Mouse (Mus musculus) hindbrain, embryonic 10.5 days (tissue): Measurements from ENCODE around the gene Ola1. TPM values are rescaled to one million over a fixed set of nuclear protein-coding genes. Genes with fewer than 3 reads are reported as not detected.

Experiments used
- DNase-seq: peaks from one replicate; pipeline ENCODE4 v3.0.0-alpha.2; 2017; ENCODE audit warnings: low spot score
- H3K27ac ChIP-seq: fragments of 300-500 bp; sonication (generic); 2 replicates; pipeline ENCODE4 v1.5.1; 2016; ENCODE audit warnings: mild to moderate bottlenecking, moderate library complexity
- H3K27me3 ChIP-seq: fragments of 300-500 bp; sonication (generic); 2 replicates; pipeline ENCODE4 v1.6.1; 2016; ENCODE audit warnings: mild to moderate bottlenecking; ENCODE audit not compliant: poor library complexity, insufficient read depth, severe bottlenecking
- H3K36me3 ChIP-seq: fragments of 300-500 bp; sonication (generic); 2 replicates; pipeline ENCODE4 v1.6.1; 2016; ENCODE audit warnings: mild to moderate bottlenecking, moderate library complexity
- H3K4me1 ChIP-seq: fragments of 300-500 bp; sonication (generic); replicated peaks from 2 replicates; pipeline ENCODE4 v1.6.1; 2016; ENCODE audit warnings: mild to moderate bottlenecking
- H3K4me3 ChIP-seq: fragments of 300-500 bp; sonication (generic); 2 replicates; pipeline ENCODE4 v1.5.1; 2016; ENCODE audit warnings: mild to moderate bottlenecking, moderate library complexity
- H3K9me3 ChIP-seq: fragments of 300-500 bp; sonication (generic); 2 replicates; pipeline ENCODE4 v1.6.1; 2016; ENCODE audit warnings: mild to moderate bottlenecking, moderate library complexity
- WGBS: fragments of 180-500 bp; shearing (Covaris S2); methylation state at CpG from one replicate; pipeline ENCODE4 v1.1.7; 2016; 5-methylcytosine and 5-hydroxymethylcytosine counted together
- polyA plus RNA-seq: library from polyadenylated mRNA; unstranded; fragments of >200 nt; fragmentation: Nextera tagmentation; extraction: Ambion mirVana; gene quantifications from 2 replicates; pipeline ENCODE4 v1.2.1, GENCODE M21; 2016

Ola1 gene
- polyA plus RNA-seq, 1 experiment from 2014 or later: 76.8 TPM

DNA sequence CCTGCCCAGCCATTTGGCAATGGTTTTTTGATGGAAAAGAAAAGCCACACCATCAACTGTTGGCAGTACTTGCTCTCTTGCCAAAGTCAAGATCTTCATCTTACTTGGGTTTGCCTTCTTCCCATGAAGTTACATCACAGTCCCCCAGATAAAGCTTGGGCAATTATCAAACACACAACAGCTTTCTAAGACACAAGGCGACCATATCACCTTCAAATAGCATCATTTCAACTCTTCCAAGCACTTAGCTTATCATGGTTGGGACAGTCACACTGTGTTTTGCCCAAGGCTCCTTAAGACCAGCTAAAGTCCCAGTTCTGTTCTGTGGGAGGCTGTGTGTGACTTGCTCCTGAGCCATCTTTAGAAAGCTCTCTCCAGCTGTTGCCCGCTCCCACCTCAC is 161.1 kb downstream of the Ola1 start:
- peaks cover 9% of the 10 kb centered on the region; the same call in 1 of the 2 replicates for H3K9me3 ChIP-seq
- H3K36me3 ChIP-seq: no peaks in the 10 kb centered on the region
- 92% methylated on average over 2 of the region's 2 CpGs for WGBS
- no peak overlapping the region for H3K4me3 ChIP-seq
- DNase-seq: no peak
- H3K27ac ChIP-seq: no peak overlapping the region
- no peaks in the 10 kb centered on the region for H3K27me3 ChIP-seq
- H3K4me1 ChIP-seq: 0 out of 2 replicates have a peak, but pooled peaks cover 3% of the 10 kb centered on the region

DNA sequence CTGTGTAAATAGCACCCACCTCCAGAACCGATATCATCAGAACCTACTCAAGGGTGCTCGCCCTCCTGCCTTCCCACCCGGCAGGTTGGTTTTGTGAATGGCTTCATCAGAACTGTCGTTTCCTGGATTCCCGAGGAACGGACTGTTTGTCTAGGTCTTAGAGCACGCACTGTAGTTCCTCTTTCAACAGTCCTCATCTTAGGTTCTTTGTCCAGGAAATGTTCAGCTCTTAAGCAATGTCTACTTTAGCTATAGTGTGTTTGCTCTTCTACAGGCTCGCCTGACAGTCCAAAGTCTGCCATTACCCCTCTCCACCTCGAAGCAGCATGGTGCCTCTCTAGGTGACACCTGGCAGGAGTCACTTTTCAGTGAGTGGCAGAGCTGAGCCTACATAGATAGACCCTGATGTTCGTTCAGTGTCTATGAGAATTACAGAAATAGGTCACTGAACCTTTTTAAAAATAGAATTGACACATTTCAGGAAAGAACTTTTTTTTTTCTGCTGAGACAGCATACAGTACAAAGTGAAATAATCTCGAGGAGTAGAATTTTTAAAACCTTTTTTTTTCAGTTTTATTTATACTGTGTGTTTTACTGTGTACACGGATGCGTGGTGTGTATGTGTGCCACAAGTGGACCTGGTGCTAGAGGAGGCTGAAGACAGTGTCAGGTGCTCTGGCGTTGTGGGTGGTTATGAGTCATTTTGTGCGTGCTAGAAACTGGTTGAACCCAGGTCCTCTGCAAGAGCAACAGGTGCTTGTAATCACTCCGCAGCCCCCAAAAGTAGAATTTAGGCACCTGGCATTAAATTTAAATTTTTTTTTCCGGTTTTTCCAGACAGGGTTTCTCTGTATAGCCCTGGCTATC is 162.4 kb downstream of the Ola1 start:
- no peaks in the 10 kb centered on the region for H3K36me3 ChIP-seq
- no peaks in the 10 kb centered on the region for H3K27me3 ChIP-seq
- H3K4me1 ChIP-seq: no peaks in the 10 kb centered on the region
- no peak for DNase-seq
- H3K27ac ChIP-seq: no peak overlapping the region
- H3K9me3 ChIP-seq: peaks cover 9% of the 10 kb centered on the region; the same call in 1 of the 2 replicates
- no peak overlapping the region for H3K4me3 ChIP-seq
- WGBS: 88% methylated on average over 17 of the region's 17 CpGs

DNA sequence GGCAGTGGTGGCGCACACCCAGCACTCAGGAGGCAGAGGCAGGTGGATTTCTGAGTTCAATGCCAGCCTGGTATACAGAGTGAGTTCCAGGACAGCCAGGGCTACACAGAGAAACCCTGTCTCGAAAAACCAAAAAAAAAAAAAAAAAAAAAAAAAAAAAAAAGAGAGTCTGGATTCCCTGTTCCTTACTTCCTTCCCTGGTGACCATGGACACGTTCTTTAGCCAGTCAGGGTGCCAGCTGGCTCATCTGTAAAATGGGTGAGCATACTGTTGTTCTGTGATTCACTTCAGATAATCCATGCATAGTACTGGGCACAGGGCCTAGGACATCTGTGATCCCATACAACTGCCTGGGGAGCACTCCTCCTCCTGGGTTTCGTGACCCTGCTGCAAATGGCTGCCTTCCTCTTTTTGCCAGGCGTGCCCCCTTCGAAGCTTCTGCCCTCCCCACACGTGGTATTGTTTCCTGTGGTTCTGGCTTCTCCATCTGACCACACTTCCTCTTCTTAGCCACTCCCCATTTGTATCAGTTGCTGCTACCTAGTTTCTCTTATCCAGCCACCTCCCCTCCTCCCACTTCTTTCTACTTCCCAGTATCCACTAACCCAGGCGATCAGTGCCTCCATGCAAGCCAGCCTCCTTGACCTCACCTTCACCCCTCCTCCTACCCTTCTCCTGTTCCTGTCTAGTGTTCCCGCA is 164.8 kb downstream of the Ola1 start:
- H3K9me3 ChIP-seq: peaks cover 9% of the 10 kb centered on the region; the same call in 1 of the 2 replicates
- H3K36me3 ChIP-seq: no peaks in the 10 kb centered on the region
- no peak for DNase-seq
- H3K4me3 ChIP-seq: no peak overlapping the region
- H3K4me1 ChIP-seq: no peaks in the 10 kb centered on the region
- no peak overlapping the region for H3K27ac ChIP-seq
- WGBS: 87% methylated on average over 9 of the region's 9 CpGs
- H3K27me3 ChIP-seq: no peaks in the 10 kb centered on the region

DNA sequence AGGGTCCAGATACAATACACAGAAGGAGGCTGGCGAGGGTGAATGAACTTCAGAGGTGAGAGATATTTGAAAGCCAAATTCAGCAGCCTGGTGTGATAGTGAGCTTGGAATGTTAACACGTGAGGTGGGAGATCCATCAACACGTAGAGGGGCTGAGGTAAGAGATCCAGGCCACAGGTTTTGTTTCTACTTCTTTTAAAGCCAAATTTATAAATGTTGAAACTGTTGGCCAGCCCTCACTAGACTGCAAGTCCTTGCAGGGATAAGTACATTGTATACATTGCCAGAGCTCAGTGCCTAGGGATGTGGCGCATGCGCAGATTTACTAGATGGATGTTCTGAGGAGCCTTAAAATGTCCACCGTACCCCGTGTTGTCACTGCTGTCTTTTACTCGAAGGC is 168.3 kb downstream of the Ola1 start:
- no peaks in the 10 kb centered on the region for H3K4me1 ChIP-seq
- H3K4me3 ChIP-seq: no peak overlapping the region
- 0 out of 2 replicates have a peak, but pooled peaks cover 3% of the 10 kb centered on the region for H3K27me3 ChIP-seq
- H3K9me3 ChIP-seq: peaks cover 9% of the 10 kb centered on the region; the same call in 1 of the 2 replicates
- H3K27ac ChIP-seq: no peak overlapping the region
- H3K36me3 ChIP-seq: no peaks in the 10 kb centered on the region
- DNase-seq: no peak
- 92% methylated on average over 8 of the region's 8 CpGs for WGBS

DNA sequence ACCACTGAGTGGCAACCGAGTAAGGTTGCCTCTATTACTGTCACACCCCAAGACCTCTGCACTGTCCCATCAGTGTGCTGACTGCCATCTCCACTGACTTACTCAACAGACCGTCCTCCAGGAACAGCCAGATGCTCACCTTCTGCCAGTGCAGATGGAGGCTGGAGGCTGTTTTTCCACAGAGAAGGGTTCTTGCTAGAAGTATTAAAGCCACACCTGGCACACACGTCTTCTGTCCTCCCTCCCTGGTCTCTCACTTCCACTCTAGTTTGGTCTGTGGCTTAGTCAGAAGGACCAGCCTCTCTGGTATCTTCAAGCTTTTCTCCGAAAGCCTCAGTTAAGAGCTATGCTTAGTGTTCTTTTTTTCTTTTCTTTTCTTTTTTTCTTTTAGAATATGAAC is 168.7 kb downstream of the Ola1 start:
- Histone ChIP-seq H3K27ac (no peak overlapping the region), H3K9me3 (peaks cover 9% of the 10 kb centered on the region; the same call in 1 of the 2 replicates), H3K27me3 (peaks cover 6% of the 10 kb centered on the region; the same call in 1 of the 2 replicates), H3K36me3 (no peaks in the 10 kb centered on the region), H3K4me1 (no peaks in the 10 kb centered on the region), H3K4me3 (no peak overlapping the region)
- DNase-seq: no peak
- WGBS: 90% methylated on average over 4 of the region's 4 CpGs

DNA sequence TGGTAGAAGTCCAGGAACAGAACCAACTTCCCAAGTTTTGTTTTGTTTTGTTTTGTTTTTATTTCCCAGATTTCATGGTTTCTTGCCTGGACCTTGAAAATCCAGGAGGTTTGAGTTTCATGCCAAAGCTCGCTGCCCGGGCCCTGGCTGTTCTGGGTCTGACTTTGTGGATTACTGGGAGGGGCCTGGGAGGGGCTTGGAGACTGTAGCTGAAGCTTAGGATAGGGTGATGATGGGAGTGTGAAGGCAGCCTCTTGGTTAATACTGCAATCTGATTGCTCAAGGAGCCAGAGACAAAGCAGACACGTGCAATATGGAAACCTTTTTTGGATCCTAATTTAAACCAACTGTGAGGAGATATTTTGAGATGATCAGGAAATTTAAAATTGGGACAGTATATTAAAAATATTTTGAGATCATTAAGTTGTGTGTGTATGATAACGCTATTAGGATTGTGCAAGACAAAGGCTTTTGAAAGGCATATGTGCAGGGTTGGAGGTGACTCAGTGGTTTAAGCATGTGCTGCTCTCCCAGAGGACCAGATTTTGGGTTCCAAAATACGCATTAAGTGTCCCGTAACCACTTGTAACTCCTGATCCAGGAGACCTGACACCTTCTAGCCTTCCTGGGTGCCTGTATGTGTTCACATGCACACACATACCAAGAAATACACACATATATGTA is 169.6 kb downstream of the Ola1 start:
- Histone ChIP-seq H3K9me3 (peaks cover 5% of the 10 kb centered on the region; the same call in 1 of the 2 replicates), H3K4me1 (no peaks in the 10 kb centered on the region), H3K36me3 (no peaks in the 10 kb centered on the region), H3K27me3 (peaks cover 6% of the 10 kb centered on the region; the same call in 1 of the 2 replicates), H3K4me3 (no peak overlapping the region), H3K27ac (no peak overlapping the region)
- no peak for DNase-seq
- 60% methylated on average over 6 of the region's 6 CpGs for WGBS

DNA sequence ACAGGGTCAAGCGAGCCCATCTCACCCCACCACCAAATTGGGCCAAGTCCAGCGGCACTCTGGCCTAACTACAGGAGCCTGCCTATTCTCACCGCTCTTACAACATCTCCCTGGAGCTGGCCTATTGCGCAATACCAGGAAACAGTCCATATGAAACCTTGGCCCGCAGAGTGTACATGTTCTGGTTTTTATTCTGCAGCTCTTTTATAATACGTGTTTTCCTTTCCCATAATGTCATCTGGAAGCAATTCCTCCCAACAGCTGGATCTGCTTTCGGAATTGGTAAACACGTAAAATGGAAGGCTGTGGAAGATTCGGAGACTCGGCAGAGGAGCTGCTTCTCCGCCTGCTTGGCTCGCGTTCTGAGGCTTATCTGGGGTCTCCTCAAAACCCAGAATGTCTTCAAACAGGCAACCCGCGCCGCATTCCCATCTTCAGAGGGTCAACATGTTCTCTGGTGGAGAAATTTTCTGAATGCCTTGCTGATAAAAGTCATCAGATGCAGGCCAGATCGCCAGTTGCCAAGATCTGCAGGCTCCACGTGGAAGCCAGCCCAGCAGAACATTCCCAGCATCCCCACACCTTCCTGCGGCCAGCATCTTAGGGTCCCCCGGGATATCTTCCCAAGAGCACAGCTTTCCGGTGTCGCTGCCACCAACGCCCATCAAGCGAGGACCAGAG is 171.5 kb downstream of the Ola1 start:
- H3K27me3 ChIP-seq: peaks cover 6% of the 10 kb centered on the region; the same call in 1 of the 2 replicates
- no peak overlapping the region for H3K27ac ChIP-seq
- no peak overlapping the region for H3K4me3 ChIP-seq
- no peaks in the 10 kb centered on the region for H3K4me1 ChIP-seq
- H3K9me3 ChIP-seq: no peaks in the 10 kb centered on the region
- no peaks in the 10 kb centered on the region for H3K36me3 ChIP-seq
- no peak for DNase-seq
- WGBS: 84% methylated on average over 24 of the region's 24 CpGs

DNA sequence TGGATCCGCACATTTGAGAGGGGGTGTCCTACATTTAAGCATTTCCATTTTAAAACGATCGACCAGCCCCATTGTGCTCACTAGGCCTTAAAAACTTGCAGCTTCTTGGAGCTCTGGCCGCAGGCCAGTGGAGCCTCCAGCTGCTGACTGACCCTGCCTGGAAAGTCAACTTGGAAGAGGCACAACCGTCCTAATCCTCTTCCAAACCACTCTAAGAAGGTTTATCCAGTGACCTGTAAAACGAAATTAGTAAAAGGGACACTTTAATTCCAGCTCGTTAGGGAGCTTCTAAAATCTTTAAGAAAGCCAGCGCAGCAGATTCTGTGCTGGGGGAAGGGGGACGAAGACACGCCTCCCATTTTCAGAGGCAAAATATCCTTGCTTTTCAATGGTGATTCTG is 172.1 kb downstream of the Ola1 start:
- no peak overlapping the region for H3K27ac ChIP-seq
- no peak for DNase-seq
- WGBS: 74% methylated on average over 10 of the region's 10 CpGs

DNA sequence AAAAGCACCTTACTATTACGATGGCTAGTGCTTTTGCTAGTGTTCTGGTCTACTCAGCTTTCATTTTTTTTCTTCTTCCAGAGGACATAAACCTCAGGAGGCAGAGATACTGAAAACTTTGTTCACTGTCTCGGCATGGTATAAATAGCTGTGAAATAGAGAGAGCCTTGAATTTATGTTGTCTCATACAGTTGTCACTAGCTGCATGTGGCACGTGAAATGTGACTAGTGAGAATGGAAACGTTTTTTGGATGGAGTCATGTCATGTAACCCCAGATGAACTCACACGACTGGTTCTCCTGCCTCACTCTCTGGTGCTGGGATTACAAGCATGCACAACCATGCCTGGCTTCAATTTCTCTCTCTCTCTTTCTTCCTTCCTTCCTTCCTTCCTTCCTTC is 173.2 kb downstream of the Ola1 start:
- no peaks in the 10 kb centered on the region for H3K4me1 ChIP-seq
- no peak overlapping the region for H3K27ac ChIP-seq
- 81% methylated on average over 5 of the region's 5 CpGs for WGBS
- H3K4me3 ChIP-seq: no peak overlapping the region
- no peaks in the 10 kb centered on the region for H3K36me3 ChIP-seq
- H3K27me3 ChIP-seq: peaks cover 6% of the 10 kb centered on the region; the same call in 1 of the 2 replicates
- DNase-seq: no peak
- no peaks in the 10 kb centered on the region for H3K9me3 ChIP-seq

More for the DNA sequence above, 172.1 kb downstream of the Ola1 start:
- Histone ChIP-seq H3K4me1 (no peaks in the 10 kb centered on the region), H3K36me3 (no peaks in the 10 kb centered on the region), H3K27me3 (peaks cover 6% of the 10 kb centered on the region; the same call in 1 of the 2 replicates), H3K4me3 (no peak overlapping the region), H3K9me3 (no peaks in the 10 kb centered on the region)

Other genes starting within 250 kb of the Ola1 start
- 46.6 and 51.1 TPM in 2 replicates for gene Sp3, start 238.5 kb downstream of the Ola1 start, polyA plus RNA-seq
- gene Gm11084, start 232.2 kb downstream of the Ola1 start, polyA plus RNA-seq: not detected in 2 replicates
- gene Sp9, start 53.0 kb upstream of the Ola1 start, polyA plus RNA-seq: 1.9 and 2.3 TPM in 2 replicates
- 8.3 and 14.2 TPM in 2 replicates for gene Scrn3, start 93.7 kb upstream of the Ola1 start, polyA plus RNA-seq
- gene Cir1, start 93.8 kb upstream of the Ola1 start, polyA plus RNA-seq: 11.7 and 14.9 TPM in 2 replicates
- gene Gpr155, start 167.6 kb upstream of the Ola1 start, polyA plus RNA-seq: 1.7 and 3.1 TPM in 2 replicates